Mouse (Mus musculus): ENCODE results near the gene Arsj. TPM values are rescaled to one million over a fixed set of nuclear protein-coding genes. Genes with fewer than 3 reads are reported as not detected.

The Arsj gene
- polyA plus RNA-seq, 1 experiment from 2014 or later = 0.44 TPM

DNA sequence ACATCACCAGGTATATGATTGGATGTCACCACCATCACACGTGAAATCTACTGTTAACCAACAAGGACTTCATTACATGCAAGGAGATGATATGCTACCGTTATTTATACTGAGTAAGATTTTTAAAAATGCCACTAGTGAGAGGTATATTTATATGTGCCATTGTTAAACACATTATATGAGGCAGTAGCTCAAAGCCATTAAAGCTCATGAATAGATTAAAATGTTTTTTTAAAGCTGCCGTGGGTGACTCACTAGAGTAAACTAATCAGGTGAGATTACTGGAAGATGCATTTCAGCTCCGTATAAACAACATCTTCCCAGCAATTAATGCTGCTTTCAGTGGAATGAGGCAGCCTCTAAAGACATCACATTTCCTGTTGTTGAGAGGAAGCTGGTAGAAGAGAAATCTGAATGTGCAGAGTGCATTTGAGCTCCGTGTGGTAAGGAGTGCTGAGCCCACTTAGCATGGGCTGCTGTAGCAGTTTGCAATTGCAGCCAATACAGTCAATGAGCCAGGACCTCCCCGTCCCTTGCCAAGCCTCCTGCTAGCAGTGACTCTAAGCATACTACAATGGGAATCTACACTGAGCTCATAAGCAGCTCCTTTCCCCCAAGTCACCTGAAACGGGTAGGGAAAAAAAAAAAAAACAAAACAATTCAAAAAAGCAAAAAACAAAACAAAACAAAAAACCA is 92.5 kb downstream of the Arsj start:
- H3K27ac ChIP-seq (ENCODE audit: low read depth, low read length) = peak overlapping the region; percentile 23; the same call in 1 of the 2 replicates
- peak; percentile 65; the same call in 1 of the 2 replicates for ATAC-seq (ENCODE audit: low read depth)

GRCm38 (mm10) chr3:126463119-126463815 is 99.8 kb downstream of the Arsj start:
- WGBS = 72% methylated on average over 4 of the region's 4 CpGs
- Histone ChIP-seq H3K4me3 (ENCODE audit: low read depth, low read length) (no peak overlapping the region), H3K9ac (replicated peaks; ENCODE audit: low read depth, low read length) (no peak overlapping the region), H3K4me2 (ENCODE audit: low read depth, low read length) (no peak overlapping the region), H3K27ac (ENCODE audit: low read depth, low read length) (no peak overlapping the region), H3K9me3 (ENCODE audit: control insufficient read depth, low read length) (no peaks in the 10 kb centered on the region), H3K4me1 (ENCODE audit: control insufficient read depth, insufficient read depth, low read length) (no peaks in the 10 kb centered on the region), H3K27me3 (ENCODE audit: control insufficient read depth, insufficient read depth, low read length) (no peaks in the 10 kb centered on the region), H3K36me3 (ENCODE audit: control insufficient read depth, insufficient read depth, low read length) (no peaks in the 10 kb centered on the region)
- no peak for ATAC-seq (ENCODE audit: low read depth)

More for the DNA sequence above, 92.5 kb downstream of the Arsj start:
- Histone ChIP-seq H3K27me3 (ENCODE audit: control insufficient read depth, insufficient read depth, low read length) (no peaks in the 10 kb centered on the region), H3K4me1 (ENCODE audit: control insufficient read depth, insufficient read depth, low read length) (no peaks in the 10 kb centered on the region), H3K4me2 (ENCODE audit: low read depth, low read length) (no peak overlapping the region), H3K9ac (replicated peaks; ENCODE audit: low read depth, low read length) (no peak overlapping the region), H3K36me3 (ENCODE audit: control insufficient read depth, insufficient read depth, low read length) (no peaks in the 10 kb centered on the region), H3K9me3 (ENCODE audit: control insufficient read depth, low read length) (no peaks in the 10 kb centered on the region), H3K4me3 (ENCODE audit: low read depth, low read length) (no peak overlapping the region)
- WGBS = 42% methylated on average over 7 of the region's 7 CpGs

- no peaks in the 10 kb centered on the region for H3K27me3 ChIP-seq (ENCODE audit: control insufficient read depth, insufficient read depth, low read length)
- no peak overlapping the region for H3K27ac ChIP-seq (ENCODE audit: low read depth, low read length)
- no peak overlapping the region for H3K4me3 ChIP-seq (ENCODE audit: low read depth, low read length)
- no peaks in the 10 kb centered on the region for H3K9me3 ChIP-seq (ENCODE audit: control insufficient read depth, low read length)
- H3K36me3 ChIP-seq (ENCODE audit: control insufficient read depth, insufficient read depth, low read length) = no peaks in the 10 kb centered on the region
- 6% methylated on average over 2 of the region's 2 CpGs for WGBS
- H3K4me1 ChIP-seq (ENCODE audit: control insufficient read depth, insufficient read depth, low read length) = no peaks in the 10 kb centered on the region
- H3K4me2 ChIP-seq (ENCODE audit: low read depth, low read length) = no peak overlapping the region
- no peak overlapping the region for H3K9ac ChIP-seq (replicated peaks; ENCODE audit: low read depth, low read length)
- ATAC-seq (ENCODE audit: low read depth) = no peak
Observed at GRCm38 (mm10) chr3:126464262-126464661, 100.8 kb downstream of the Arsj start.

Other genes starting within 250 kb of the Arsj start
- gene Camk2d, start 232.6 kb downstream of the Arsj start, polyA plus RNA-seq (2014; fragmentation: Nextera tagmentation; extraction: Ambion mirVana) = 165 and 215 TPM in 2 replicates

Measured in neural tube, embryonic 14.5 days (tissue).